Mouse (Mus musculus) thymus, adult 2 months (tissue): ENCODE results near the gene Flt3l.

Experiments used
- CTCF ChIP-seq: fragments of 200-500 bp; IDR thresholded peaks from 2 replicates; pipeline ENCODE4 v1.5.1; 2012; ENCODE audit warnings: mild to moderate bottlenecking, control low read depth, low read length, moderate library complexity, borderline replicate concordance; ENCODE audit not compliant: control insufficient read depth, poor library complexity, insufficient read depth; ENCODE audit errors: extremely low read depth
- POLR2A ChIP-seq: fragments of 200-500 bp; IDR thresholded peaks from 2 replicates; pipeline ENCODE4 v1.6.1; 2012; ENCODE audit warnings: mild to moderate bottlenecking, low read length, control low read depth, moderate library complexity; ENCODE audit not compliant: control insufficient read depth, poor library complexity, insufficient read depth; ENCODE audit errors: extremely low read depth

- TF ChIP-seq CTCF: no peak
- TF ChIP-seq POLR2A: no peak
Observed at GRCm38 (mm10) chr7:45166950-45167401, 30.7 kb upstream of the Flt3l start.
